Mouse (Mus musculus) MEL (cell line): ENCODE data around the gene Lad1.

Experiments used
- BHLHE40 ChIP-seq: IDR thresholded peaks from 2 replicates; pipeline ENCODE4 v1.6.1; 2012; ENCODE audit warnings: low read depth, mild to moderate bottlenecking, inconsistent platforms, low read length, improper control_type of control experiment, borderline replicate concordance
- CTCF ChIP-seq, 3 experiments: IDR thresholded peaks in 2 of 3; conservative IDR thresholded peaks in 1 of 3; 2 replicates each; pipeline ENCODE4 v1.5.1; 2011 to 2012; ENCODE audit warnings: low read length in 3 of 3, low read depth in 2 of 3, mild to moderate bottlenecking in 2 of 3, improper control_type of control experiment in 1 of 3, inconsistent platforms in 1 of 3, mixed read lengths in 1 of 3, moderate library complexity in 1 of 3; ENCODE audit not compliant: control insufficient read depth in 1 of 3, insufficient read depth in 1 of 3, poor library complexity in 1 of 3, severe bottlenecking in 1 of 3
- ETS1 ChIP-seq: IDR thresholded peaks from 2 replicates; pipeline ENCODE4 v1.6.1; 2012; ENCODE audit warnings: low read depth, mild to moderate bottlenecking, inconsistent platforms, low read length, improper control_type of control experiment, moderate library complexity
- GATA1 ChIP-seq: IDR thresholded peaks from 2 replicates; pipeline ENCODE4 v1.6.1; 2011; ENCODE audit warnings: low read depth, low read length, improper control_type of control experiment
- HCFC1 ChIP-seq: IDR thresholded peaks from 2 replicates; pipeline ENCODE4 v1.6.1; 2012; ENCODE audit warnings: low read depth, mild to moderate bottlenecking, inconsistent platforms, low read length, improper control_type of control experiment, moderate library complexity
- POLR2A ChIP-seq, 2 experiments: IDR thresholded peaks; 2 replicates each; pipeline ENCODE4 v1.6.1; 2011 to 2012; ENCODE audit warnings: low read length in 2 of 2, mild to moderate bottlenecking in 2 of 2, control low read depth in 1 of 2, improper control_type of control experiment in 1 of 2, low read depth in 1 of 2, moderate library complexity in 1 of 2; ENCODE audit not compliant: control insufficient read depth in 1 of 2, insufficient read depth in 1 of 2, poor library complexity in 1 of 2
- ZC3H11A ChIP-seq: IDR thresholded peaks from 2 replicates; pipeline ENCODE4 v1.6.1; 2012; ENCODE audit warnings: low read depth, mild to moderate bottlenecking, inconsistent platforms, low read length, improper control_type of control experiment
- ZMIZ1 ChIP-seq: IDR thresholded peaks from 2 replicates; pipeline ENCODE4 v1.6.1; 2012; ENCODE audit warnings: low read depth, mild to moderate bottlenecking, inconsistent platforms, low read length, improper control_type of control experiment, moderate library complexity
- ZNF384 ChIP-seq: IDR thresholded peaks from 2 replicates; pipeline ENCODE4 v1.6.1; 2012; ENCODE audit warnings: low read depth, mild to moderate bottlenecking, inconsistent platforms, low read length, improper control_type of control experiment

DNA sequence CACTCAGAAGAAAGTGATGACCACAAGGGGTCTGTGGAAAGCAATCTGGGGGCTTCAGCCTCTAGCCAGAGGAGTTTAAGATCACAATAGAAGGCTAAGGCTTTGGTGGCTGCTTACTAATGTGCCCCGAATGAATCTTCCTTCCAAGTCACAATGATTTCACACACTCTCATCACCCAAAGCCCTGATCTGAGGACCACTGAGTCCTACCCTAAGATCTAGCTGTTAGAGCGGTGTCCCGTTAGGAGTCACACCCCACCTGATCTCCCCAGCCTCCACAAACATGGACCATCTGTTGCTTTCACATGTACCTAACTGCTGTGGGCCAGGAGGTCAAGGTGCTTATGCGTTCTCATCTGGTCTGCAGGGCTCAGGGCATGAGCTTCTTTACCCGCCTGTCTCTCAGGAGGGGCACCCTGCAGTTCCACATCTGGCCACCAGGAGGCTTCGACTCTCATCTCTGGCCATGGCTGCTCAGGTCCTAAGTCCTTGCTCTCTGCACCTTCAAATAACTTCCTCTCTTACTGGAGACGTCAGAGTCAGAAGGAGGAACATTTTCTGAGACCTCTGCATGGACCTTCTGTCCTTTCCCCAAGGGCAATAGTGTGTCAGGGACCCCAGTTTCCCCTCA is 7.3 kb upstream of the Lad1 start:
- TF ChIP-seq POLR2A (IDR thresholded peaks at IDR 0.05; ENCODE audit: control insufficient read depth in 1 of 2, insufficient read depth in 1 of 2, low read depth in 1 of 2, low read length in 2 of 2, poor library complexity in 1 of 2): no peak
- no peak for TF ChIP-seq GATA1
- TF ChIP-seq BHLHE40: no peak
- TF ChIP-seq CTCF (IDR thresholded peaks at IDR 0.05 in 2 of 3, conservative IDR thresholded peaks at IDR 0.05 in 1 of 3; ENCODE audit: control insufficient read depth in 1 of 3, insufficient read depth in 1 of 3, low read depth in 2 of 3, low read length in 3 of 3, poor library complexity in 1 of 3, severe bottlenecking in 1 of 3): peak; percentile 89 to 100 (median 91)
- no peak for TF ChIP-seq ZNF384
- no peak for TF ChIP-seq ETS1
- TF ChIP-seq ZMIZ1: no peak
- no peak for TF ChIP-seq HCFC1
- TF ChIP-seq ZC3H11A: 0 out of 2 replicates have a peak, but pooled peaks have one; percentile 12
